Mouse (Mus musculus): Measurements from ENCODE around the gene 1300017J02Rik.
A peak's percentile ranks its signal among the peaks of the same experiment; 100 is the strongest.

1300017J02Rik gene

GRCm38 (mm10) chr9:103212654-103213420, 92.0 kb downstream of the 1300017J02Rik start:
- DNase-seq (ENCODE audit: low spot score) = no peak

- DNase-seq (ENCODE audit: low spot score) = no peak
Observed at GRCm38 (mm10) chr9:103208802-103209423, 96.0 kb downstream of the 1300017J02Rik start.

- peak; percentile 33 for DNase-seq (ENCODE audit: low spot score)
Observed at GRCm38 (mm10) chr9:103207846-103208245, 97.0 kb downstream of the 1300017J02Rik start.

DNA sequence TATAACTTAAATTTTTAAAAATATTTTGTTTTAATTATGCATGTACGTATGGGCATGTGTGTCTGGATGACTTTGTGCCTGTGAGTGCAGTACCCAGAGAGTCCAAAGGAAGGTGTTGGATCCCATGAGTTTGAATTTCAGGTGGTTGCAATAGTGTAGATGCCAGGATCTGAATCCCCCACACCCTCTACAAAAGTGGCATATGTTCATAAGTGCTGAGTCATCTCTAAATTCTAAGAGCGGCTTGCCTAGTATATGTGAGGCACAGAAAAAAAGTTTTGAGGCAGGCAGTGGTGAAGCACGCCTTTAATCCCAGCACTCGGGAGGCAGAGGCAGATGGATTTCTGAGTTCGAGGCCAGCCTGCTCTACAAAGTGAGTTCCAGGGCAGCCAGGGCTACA, 99.1 kb downstream of the 1300017J02Rik start:
- no peak for DNase-seq (ENCODE audit: low spot score)

DNA sequence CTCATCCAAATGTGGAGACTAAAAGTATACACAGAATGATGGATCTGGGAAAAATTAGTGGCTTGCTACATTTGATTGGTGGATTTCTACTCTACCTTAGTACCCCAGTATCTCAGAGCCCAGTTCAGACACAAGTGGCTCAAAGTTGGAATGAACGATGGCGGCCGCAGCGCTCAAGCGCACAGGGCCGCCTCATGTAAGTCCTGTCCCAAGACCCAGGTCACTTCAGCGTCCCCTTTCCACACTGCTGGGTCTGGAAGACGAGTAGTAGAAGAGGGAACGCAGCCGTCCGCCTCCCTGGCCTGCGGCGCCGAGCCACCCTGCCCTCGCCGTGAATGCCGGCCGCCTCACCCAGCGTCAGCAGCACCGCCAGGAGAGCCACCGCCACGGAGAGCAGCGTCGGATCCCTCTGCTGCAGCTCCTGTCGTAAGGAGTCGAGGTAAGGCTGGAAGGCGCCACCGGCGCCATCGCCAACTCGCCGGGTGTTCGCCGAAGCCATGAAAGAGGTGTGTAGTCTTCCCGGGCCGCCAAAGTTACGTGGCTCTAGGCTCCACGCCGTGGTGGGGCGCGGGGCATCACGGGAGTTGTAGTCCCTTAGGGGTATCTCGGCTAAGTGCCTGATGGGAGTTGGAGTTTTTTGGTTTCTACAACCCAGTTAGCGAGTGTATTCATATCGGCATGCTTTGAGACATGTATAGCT, 103.2 kb downstream of the 1300017J02Rik start, which contains the start of gene Srprb:
Gene Srprb, minus strand, starts transcription at position 577 of the 700 bp plus-strand sequence.
- peak; percentile 79 for DNase-seq (ENCODE audit: low spot score)
